Mouse (Mus musculus) MEL (cell line): ENCODE measurements around the gene Hormad1.

Source experiments
- GATA1 ChIP-seq: IDR thresholded peaks from 2 replicates; pipeline ENCODE4 v1.6.1; 2011; ENCODE audit warnings: low read depth, low read length, improper control_type of control experiment
- MAZ ChIP-seq: IDR thresholded peaks from 2 replicates; pipeline ENCODE4 v1.6.1; 2012; ENCODE audit warnings: low read depth, mild to moderate bottlenecking, inconsistent platforms, low read length, improper control_type of control experiment
- POLR2AphosphoS2 ChIP-seq: IDR thresholded peaks from 2 replicates; pipeline ENCODE4 v1.6.1; 2011; ENCODE audit warnings: low read length, improper control_type of control experiment
- UBTF ChIP-seq: IDR thresholded peaks from 2 replicates; pipeline ENCODE4 v1.6.1; 2012; ENCODE audit warnings: low read depth, mild to moderate bottlenecking, inconsistent platforms, low read length, improper control_type of control experiment, moderate library complexity, borderline replicate concordance; ENCODE audit not compliant: insufficient read depth
- USF1 ChIP-seq: IDR thresholded peaks from 2 replicates; pipeline ENCODE4 v1.6.1; 2014; ENCODE audit warnings: low read depth, mild to moderate bottlenecking, inconsistent platforms, low read length, improper control_type of control experiment, moderate library complexity
- ZC3H11A ChIP-seq: IDR thresholded peaks from 2 replicates; pipeline ENCODE4 v1.6.1; 2012; ENCODE audit warnings: low read depth, mild to moderate bottlenecking, inconsistent platforms, low read length, improper control_type of control experiment
- ZKSCAN1 ChIP-seq: IDR thresholded peaks from 2 replicates; pipeline ENCODE4 v1.6.1; 2012; ENCODE audit warnings: low read depth, mild to moderate bottlenecking, inconsistent platforms, low read length, improper control_type of control experiment, moderate library complexity

- no peak for TF ChIP-seq UBTF
- no peak for TF ChIP-seq MAZ
- no peak for TF ChIP-seq USF1
- no peak for TF ChIP-seq POLR2AphosphoS2
- TF ChIP-seq ZKSCAN1 = no peak
- TF ChIP-seq GATA1 = no peak
- no peak for TF ChIP-seq ZC3H11A
Measured at GRCm38 (mm10) chr3:95627763-95628162, 68.3 kb downstream of the Hormad1 start.
